Mouse (Mus musculus) thymus, adult 2 months (tissue): ENCODE measurements around the gene Ptk6.

Experiments
- CTCF ChIP-seq: fragments of 200-500 bp; IDR thresholded peaks from 2 replicates; pipeline ENCODE4 v1.5.1; 2012; ENCODE audit warnings: mild to moderate bottlenecking, control low read depth, low read length, moderate library complexity, borderline replicate concordance; ENCODE audit not compliant: control insufficient read depth, poor library complexity, insufficient read depth; ENCODE audit errors: extremely low read depth
- POLR2A ChIP-seq: fragments of 200-500 bp; IDR thresholded peaks from 2 replicates; pipeline ENCODE4 v1.6.1; 2012; ENCODE audit warnings: mild to moderate bottlenecking, low read length, control low read depth, moderate library complexity; ENCODE audit not compliant: control insufficient read depth, poor library complexity, insufficient read depth; ENCODE audit errors: extremely low read depth

- no peak for TF ChIP-seq CTCF
- no peak for TF ChIP-seq POLR2A
These were observed 33.3 kb upstream of the Ptk6 start for GRCm38 (mm10) chr2:181235681-181236566.
